Mouse (Mus musculus): ENCODE measurements around the gene Brk1. TPM values are rescaled to one million over a fixed set of nuclear protein-coding genes. Genes with fewer than 3 reads are reported as not detected.

Brk1 gene
- total and polyA plus RNA-seq, 3 experiments: 167 to 201 (median 181) TPM

- peak; percentile 94 for DNase-seq
Observed at GRCm38 (mm10) chr6:113623941-113624751, 19.6 kb downstream of the Brk1 start, which contains the start of gene Vhl. Gene Vhl, plus strand, starts transcription at chr6:113623959.

GRCm38 (mm10) chr6:113624989-113625770, 20.6 kb downstream of the Brk1 start:
- peak; percentile 47 for DNase-seq

GRCm38 (mm10) chr6:113630322-113630721, 25.8 kb downstream of the Brk1 start:
- DNase-seq: no peak

- no peak for DNase-seq
Observed at GRCm38 (mm10) chr6:113632863-113633262, 28.3 kb downstream of the Brk1 start.

GRCm38 (mm10) chr6:113638302-113639040, 33.9 kb downstream of the Brk1 start, which contains the start of gene Irak2:
Gene Irak2, plus strand, starts transcription at chr6:113638467.
- DNase-seq: peak; percentile 96

GRCm38 (mm10) chr6:113639201-113639600, 34.6 kb downstream of the Brk1 start:
- no peak for DNase-seq

GRCm38 (mm10) chr6:113642605-113643004, 38.0 kb downstream of the Brk1 start:
- DNase-seq: no peak

GRCm38 (mm10) chr6:113643021-113643420, 38.4 kb downstream of the Brk1 start:
- DNase-seq: no peak

- DNase-seq: no peak
Observed at GRCm38 (mm10) chr6:113643967-113644366, 39.4 kb downstream of the Brk1 start.

- peak; percentile 69 for DNase-seq
Observed at GRCm38 (mm10) chr6:113644808-113645207, 40.2 kb downstream of the Brk1 start.

GRCm38 (mm10) chr6:113649346-113650196, 45.0 kb downstream of the Brk1 start:
- no peak for DNase-seq

- no peak for DNase-seq
Observed at GRCm38 (mm10) chr6:113650197-113650640, 45.6 kb downstream of the Brk1 start.

GRCm38 (mm10) chr6:113651626-113652025, 47.1 kb downstream of the Brk1 start:
- DNase-seq: no peak

- no peak for DNase-seq
Observed at GRCm38 (mm10) chr6:113653551-113653950, 49.0 kb downstream of the Brk1 start.

- no peak for DNase-seq
Observed at GRCm38 (mm10) chr6:113654102-113654501, 49.5 kb downstream of the Brk1 start.

- DNase-seq: peak; percentile 92
Observed at GRCm38 (mm10) chr6:113654753-113655397, 50.3 kb downstream of the Brk1 start.

GRCm38 (mm10) chr6:113655475-113655874, 50.9 kb downstream of the Brk1 start:
- no peak for DNase-seq

GRCm38 (mm10) chr6:113656847-113657246, 52.3 kb downstream of the Brk1 start:
- no peak for DNase-seq

GRCm38 (mm10) chr6:113658226-113658625, 53.7 kb downstream of the Brk1 start:
- DNase-seq: no peak

- no peak for DNase-seq
Observed at GRCm38 (mm10) chr6:113659648-113660491, 55.3 kb downstream of the Brk1 start.

Measured in adrenal gland, adult 2 months (tissue).